Mouse (Mus musculus): Measurements from ENCODE around the gene Ptpn13. TPM values are rescaled to one million over a fixed set of nuclear protein-coding genes. Genes with fewer than 3 reads are reported as not detected.

The Ptpn13 gene
- total RNA-seq, 2 experiments from 2014 or later: 12.6 to 14.6 TPM

GRCm38 (mm10) chr5:103526668-103527436 lies 101.9 kb downstream of the Ptpn13 start:
- DNase-seq: no peak

- DNase-seq: no peak
Measured at GRCm38 (mm10) chr5:103527437-103527718, 102.4 kb downstream of the Ptpn13 start.

GRCm38 (mm10) chr5:103530214-103530613 lies 105.2 kb downstream of the Ptpn13 start:
- DNase-seq: no peak

GRCm38 (mm10) chr5:103532841-103533390 lies 107.9 kb downstream of the Ptpn13 start:
- no peak for DNase-seq

GRCm38 (mm10) chr5:103534454-103534853 lies 109.5 kb downstream of the Ptpn13 start:
- peak; percentile 19 for DNase-seq

- no peak for DNase-seq
Measured at GRCm38 (mm10) chr5:103537429-103537828, 112.4 kb downstream of the Ptpn13 start.

GRCm38 (mm10) chr5:103540612-103541011 lies 115.6 kb downstream of the Ptpn13 start:
- DNase-seq: no peak

GRCm38 (mm10) chr5:103541136-103541535 lies 116.1 kb downstream of the Ptpn13 start:
- no peak for DNase-seq

- DNase-seq: peak; percentile 23
Measured at GRCm38 (mm10) chr5:103541542-103541941, 116.5 kb downstream of the Ptpn13 start.

- no peak for DNase-seq
Measured at GRCm38 (mm10) chr5:103545381-103546000, 120.5 kb downstream of the Ptpn13 start.

- DNase-seq: no peak
Measured at GRCm38 (mm10) chr5:103554769-103555168, 129.8 kb downstream of the Ptpn13 start.

GRCm38 (mm10) chr5:103560546-103560945 lies 135.6 kb downstream of the Ptpn13 start:
- DNase-seq: no peak

- no peak for DNase-seq
Measured at GRCm38 (mm10) chr5:103568034-103568433, 143.0 kb downstream of the Ptpn13 start.

- no peak for DNase-seq
Measured at GRCm38 (mm10) chr5:103569446-103569845, 144.5 kb downstream of the Ptpn13 start.

- DNase-seq: no peak
Measured at GRCm38 (mm10) chr5:103579680-103580420, 154.9 kb downstream of the Ptpn13 start.

- DNase-seq: no peak
Measured at GRCm38 (mm10) chr5:103587219-103587618, 162.2 kb downstream of the Ptpn13 start.

- DNase-seq: peak; percentile 35
Measured at GRCm38 (mm10) chr5:103591846-103592245, 166.9 kb downstream of the Ptpn13 start.

- no peak for DNase-seq
Measured at GRCm38 (mm10) chr5:103592706-103593105, 167.7 kb downstream of the Ptpn13 start.

GRCm38 (mm10) chr5:103593575-103593974 lies 168.6 kb downstream of the Ptpn13 start:
- no peak for DNase-seq

GRCm38 (mm10) chr5:103595394-103596226 lies 170.6 kb downstream of the Ptpn13 start:
- DNase-seq: no peak

- no peak for DNase-seq
Measured at GRCm38 (mm10) chr5:103596467-103597146, 171.6 kb downstream of the Ptpn13 start.

- DNase-seq: no peak
Measured at GRCm38 (mm10) chr5:103597604-103598003, 172.6 kb downstream of the Ptpn13 start.
